Mouse (Mus musculus) v-Abl transformed pro-B cells (cell line): Measurements from ENCODE around the gene Mrps9.

Experiments used
- in situ Hi-C, 2 experiments: fragments of 400-800 bp; cut with MboI; formaldehyde crosslinking; loops; one replicate each; pipeline ENCODE4 v1.15.1; 2025; ENCODE audit not compliant: unreplicated experiment in 2 of 2

Gene Mrps9

GRCm38 (mm10) chr1:42894695-42895094 is 43.7 kb downstream of the Mrps9 start:
- in situ Hi-C loops, result no loop called here

DNA sequence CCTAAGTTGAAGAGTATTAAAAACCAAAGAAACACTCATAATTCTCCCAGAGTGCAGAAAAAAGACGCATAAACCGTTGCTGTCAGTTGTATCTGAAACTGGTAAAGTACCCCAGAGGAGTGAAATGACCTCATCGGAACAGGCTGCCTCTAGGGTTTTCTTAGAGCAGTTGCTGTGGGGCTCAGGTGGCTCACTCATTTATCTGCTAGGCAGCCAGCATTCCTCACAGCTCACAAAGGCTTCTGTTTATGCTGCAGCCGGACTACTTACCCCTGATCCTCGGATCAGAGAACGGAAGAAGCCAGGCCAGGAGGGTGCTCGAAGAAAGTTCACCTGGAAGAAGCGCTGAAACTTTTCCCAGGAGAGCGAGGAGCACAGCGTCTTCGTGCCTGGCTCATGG is 54.1 kb downstream of the Mrps9 start:
- in situ Hi-C loops, result loop anchor here (25.0 kb wide), 1 partner anchor 832 kb away; the partner anchor contains the start of gene 1500015O10Rik (in 2 of the 2)

- in situ Hi-C loops, result loop anchor here (25.0 kb wide), 1 partner anchor 831 kb away; the partner anchor contains the start of gene 1500015O10Rik (in 2 of the 2)
These were observed 55.7 kb downstream of the Mrps9 start for GRCm38 (mm10) chr1:42906696-42907095.

- in situ Hi-C loops, result loop anchor here (25.0 kb wide), 1 partner anchor 830 kb away; the partner anchor contains the start of gene 1500015O10Rik (in 2 of the 2)
These were observed 56.1 kb downstream of the Mrps9 start for GRCm38 (mm10) chr1:42907153-42907552.

DNA sequence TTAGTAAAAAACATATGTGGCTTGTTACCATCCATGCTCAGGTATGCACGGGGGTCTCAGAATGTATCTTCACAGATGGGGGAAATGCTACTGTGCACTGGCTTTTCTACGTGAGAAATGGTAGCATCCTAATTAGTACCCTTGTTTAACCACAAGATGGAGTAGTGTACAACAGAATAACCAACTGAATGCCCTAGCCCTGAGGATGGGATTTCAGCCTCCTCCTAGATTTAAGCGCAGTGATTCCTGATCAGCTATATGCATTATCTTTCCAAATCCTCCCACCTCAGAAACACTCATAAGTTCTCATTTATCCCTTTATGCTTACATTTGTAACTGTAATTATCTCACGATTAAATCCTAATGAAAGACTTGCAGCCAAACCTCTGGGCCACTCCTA is 64.0 kb downstream of the Mrps9 start:
- in situ Hi-C loops, result loop anchor here (5.0 to 25.0 kb wide), 4 partner anchors 142 to 822 kb away; partner anchors contain the start of gene 1500015O10Rik (in 2 of the 2)

GRCm38 (mm10) chr1:42916719-42917118 is 65.7 kb downstream of the Mrps9 start:
- in situ Hi-C loops, result loop anchor here (5.0 to 25.0 kb wide), 4 partner anchors 141 to 821 kb away; partner anchors contain the start of gene 1500015O10Rik (in 2 of the 2)

DNA sequence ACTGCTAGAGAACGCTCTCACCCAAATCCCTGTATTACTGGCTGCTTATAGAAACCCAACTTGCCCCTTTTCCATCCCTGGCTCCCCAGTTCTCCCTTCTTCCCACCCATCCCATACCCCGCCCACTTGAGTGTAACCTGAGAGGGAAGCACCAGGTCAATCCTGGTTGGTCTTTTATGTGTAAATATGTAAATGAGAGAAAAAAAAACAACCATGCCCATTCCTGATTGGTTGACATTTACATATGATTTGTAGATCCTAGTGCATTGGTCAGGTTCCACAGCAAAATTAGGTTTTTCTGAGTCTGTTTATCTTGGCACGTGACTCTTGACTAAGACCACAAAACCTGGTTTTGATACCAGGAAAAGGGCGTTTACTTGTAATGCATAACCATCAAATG is 66.9 kb downstream of the Mrps9 start:
- in situ Hi-C loops, result loop anchor here (5.0 to 25.0 kb wide), 4 partner anchors 139 to 819 kb away; partner anchors contain the start of gene 1500015O10Rik (in 2 of the 2)

- in situ Hi-C loops, result loop anchor here (25.0 kb wide), 1 partner anchor 813 kb away; the partner anchor contains the start of gene 1500015O10Rik (in 2 of the 2)
These were observed 72.9 kb downstream of the Mrps9 start for GRCm38 (mm10) chr1:42923924-42924323.

- in situ Hi-C loops, result no loop called here
These were observed 82.6 kb downstream of the Mrps9 start for GRCm38 (mm10) chr1:42933613-42934012.

DNA sequence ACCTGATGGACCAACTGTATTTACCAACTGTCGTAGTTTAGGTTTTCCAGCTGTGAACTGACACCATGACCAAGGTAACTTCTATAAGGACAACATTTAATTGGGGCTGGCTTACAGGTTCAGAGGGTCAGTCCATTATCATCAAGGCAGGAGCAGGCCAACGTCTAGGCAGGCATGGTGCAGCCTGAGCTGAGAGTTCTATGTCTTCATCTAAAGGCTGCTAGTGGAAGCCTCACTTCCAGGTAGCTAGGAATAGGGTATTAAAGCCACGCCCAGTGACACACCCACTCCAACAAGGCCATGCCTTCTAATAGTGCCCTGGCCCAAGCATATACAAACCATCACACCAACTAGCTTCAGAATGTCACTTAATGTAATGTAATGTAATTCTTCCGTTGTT is 97.5 kb downstream of the Mrps9 start:
- in situ Hi-C loops, result no loop called here

DNA sequence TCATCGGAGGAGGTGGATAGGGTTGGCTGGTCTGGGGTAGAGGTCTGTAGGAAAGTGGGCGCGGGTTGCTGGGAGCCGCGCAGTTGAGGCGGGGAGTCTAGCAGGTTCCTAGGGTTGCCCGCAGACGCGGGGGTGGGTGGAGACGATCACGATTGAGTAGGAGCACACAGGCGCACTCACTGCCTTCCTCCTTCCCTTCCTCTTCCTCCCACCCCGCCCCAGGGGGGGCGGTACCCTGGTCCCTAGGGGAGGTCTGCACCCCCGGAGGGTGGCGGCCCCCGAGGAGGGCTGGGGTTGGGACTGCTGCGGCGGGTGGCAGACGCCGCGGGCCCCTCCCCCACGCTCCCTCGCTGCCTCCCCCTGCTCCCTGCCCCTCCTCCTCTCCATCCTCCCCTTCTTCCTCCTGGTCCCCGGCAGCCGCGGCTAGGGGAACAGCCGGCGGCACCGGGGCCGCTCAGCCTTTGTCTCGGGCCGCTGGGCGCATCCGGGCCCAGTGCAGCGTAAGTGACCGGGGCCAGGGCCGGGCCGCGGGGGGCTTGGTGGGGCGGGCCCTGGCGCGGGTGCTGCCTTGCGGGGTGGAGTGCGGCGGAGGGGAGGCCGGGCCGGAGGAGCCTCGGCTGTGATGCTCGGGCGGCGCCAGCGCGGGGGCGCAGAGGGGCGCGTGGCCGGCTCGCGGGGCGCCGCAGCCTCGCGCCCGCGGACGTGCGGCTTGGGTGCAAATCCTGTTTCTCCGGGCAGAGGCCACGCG is 101.9 kb downstream of the Mrps9 start, which contains the start of gene Gpr45:
Gpr45 (plus strand) TSS at position 139 of the 748 bp plus-strand sequence.
- in situ Hi-C loops, result no loop called here

- in situ Hi-C loops, result no loop called here
These were observed 102.4 kb downstream of the Mrps9 start for GRCm38 (mm10) chr1:42953482-42953822.
